Mouse (Mus musculus) kidney, embryonic 16.5 days (tissue): ENCODE data around the gene Lin28b. TPM values are rescaled to one million over a fixed set of nuclear protein-coding genes. Genes with fewer than 3 reads are reported as not detected.

ENCODE experiments used
- ATAC-seq: fragments of 200-750 bp; cut with Nextera tagmentation; 2 replicates; pipeline ENCODE4 v1.8.0; 2017; ENCODE audit warnings: moderate TSS enrichment; ENCODE audit not compliant: low FRiP score, low TSS enrichment
- H3K27ac ChIP-seq: fragments of 300-500 bp; sonication (generic); 2 replicates; pipeline ENCODE4 v1.5.1; 2014; ENCODE audit warnings: low read length
- H3K27me3 ChIP-seq: fragments of 300-500 bp; sonication (generic); 2 replicates; pipeline ENCODE4 v1.6.1; 2014; ENCODE audit warnings: low read length, control low read depth, mixed read lengths; ENCODE audit not compliant: insufficient read depth
- H3K36me3 ChIP-seq: fragments of 300-500 bp; sonication (generic); 2 replicates; pipeline ENCODE4 v1.6.1; 2014; ENCODE audit warnings: low read length, control low read depth, mixed read lengths; ENCODE audit not compliant: insufficient read depth
- H3K4me1 ChIP-seq: fragments of 300-500 bp; sonication (generic); 2 replicates; pipeline ENCODE4 v1.6.1; 2014; ENCODE audit warnings: low read length, control low read depth, mixed read lengths; ENCODE audit not compliant: insufficient read depth
- H3K4me2 ChIP-seq: fragments of 300-500 bp; sonication (generic); replicated peaks from 2 replicates; pipeline ENCODE4 v1.6.1; 2014; ENCODE audit warnings: low read depth, low read length
- H3K4me3 ChIP-seq: fragments of 300-500 bp; sonication (generic); 2 replicates; pipeline ENCODE4 v1.5.1; 2014; ENCODE audit warnings: mild to moderate bottlenecking, low read length
- H3K9ac ChIP-seq: fragments of 300-500 bp; sonication (generic); replicated peaks from 2 replicates; pipeline ENCODE4 v1.6.1; 2014; ENCODE audit warnings: low read length
- H3K9me3 ChIP-seq: fragments of 300-500 bp; sonication (generic); 2 replicates; pipeline ENCODE4 v1.6.1; 2016; ENCODE audit warnings: low read length, control low read depth
- WGBS: fragments of 180-500 bp; shearing (Covaris S2); extraction: QIAGEN DNeasy Blood & Tissue Kit; methylation state at CpG from one replicate; pipeline ENCODE4 v1.1.7; 2014; 5-methylcytosine and 5-hydroxymethylcytosine counted together
- polyA plus RNA-seq: library from polyadenylated mRNA; unstranded; fragments of >200 nt; fragmentation: Nextera tagmentation; extraction: Ambion mirVana; gene quantifications from 2 replicates; pipeline ENCODE4 v1.2.1, GENCODE M21; 2015

The Lin28b gene
- polyA plus RNA-seq, 1 experiment from 2014 or later: 0.75 TPM

- no peaks in the 10 kb centered on the region for H3K27me3 ChIP-seq
- no peak; the same call in 1 of the 2 replicates for ATAC-seq
- no peaks in the 10 kb centered on the region for H3K36me3 ChIP-seq
- H3K4me2 ChIP-seq: no peak overlapping the region
- H3K9me3 ChIP-seq: no peaks in the 10 kb centered on the region
- H3K9ac ChIP-seq: no peak overlapping the region
- WGBS: 44% methylated on average over 1 of the region's 1 CpGs
- no peak overlapping the region for H3K4me3 ChIP-seq
- H3K4me1 ChIP-seq: peaks cover 5% of the 10 kb centered on the region; the same call in 1 of the 2 replicates
- H3K27ac ChIP-seq: no peak overlapping the region
Measured at GRCm38 (mm10) chr10:45422372-45422771, 63.8 kb downstream of the Lin28b start.

DNA sequence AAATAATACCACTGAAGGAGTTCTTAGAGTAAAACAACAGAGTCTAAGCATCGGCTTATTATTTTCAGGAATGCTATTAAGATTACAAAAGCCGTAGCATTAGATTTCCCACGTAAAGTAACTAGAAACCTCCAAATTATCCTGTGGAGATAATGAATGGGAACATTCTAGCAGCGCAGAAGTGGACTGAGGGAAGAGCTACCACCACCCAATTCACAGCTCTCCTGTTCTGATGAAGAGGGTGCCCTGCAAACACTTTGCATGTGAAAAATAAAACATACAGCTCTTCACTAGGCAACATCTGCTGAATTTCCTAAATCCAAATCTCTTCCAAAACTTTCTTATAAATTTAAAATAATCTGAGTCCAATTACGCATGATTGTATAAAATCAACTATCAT lies 74.1 kb downstream of the Lin28b start:
- Histone ChIP-seq H3K9ac (no peak overlapping the region), H3K27me3 (no peaks in the 10 kb centered on the region), H3K9me3 (no peaks in the 10 kb centered on the region), H3K36me3 (no peaks in the 10 kb centered on the region), H3K27ac (no peak overlapping the region), H3K4me2 (no peak overlapping the region), H3K4me3 (no peak overlapping the region), H3K4me1 (no peaks in the 10 kb centered on the region)
- 68% methylated on average over 5 of the region's 5 CpGs for WGBS
- no peak for ATAC-seq

- Histone ChIP-seq H3K9ac (no peak overlapping the region), H3K4me1 (no peaks in the 10 kb centered on the region), H3K4me2 (no peak overlapping the region), H3K9me3 (no peaks in the 10 kb centered on the region), H3K27me3 (no peaks in the 10 kb centered on the region), H3K4me3 (no peak overlapping the region), H3K27ac (no peak overlapping the region), H3K36me3 (no peaks in the 10 kb centered on the region)
- WGBS: 67% methylated on average over 2 of the region's 2 CpGs
- no peak for ATAC-seq
Measured at GRCm38 (mm10) chr10:45411741-45412140, 74.5 kb downstream of the Lin28b start.

DNA sequence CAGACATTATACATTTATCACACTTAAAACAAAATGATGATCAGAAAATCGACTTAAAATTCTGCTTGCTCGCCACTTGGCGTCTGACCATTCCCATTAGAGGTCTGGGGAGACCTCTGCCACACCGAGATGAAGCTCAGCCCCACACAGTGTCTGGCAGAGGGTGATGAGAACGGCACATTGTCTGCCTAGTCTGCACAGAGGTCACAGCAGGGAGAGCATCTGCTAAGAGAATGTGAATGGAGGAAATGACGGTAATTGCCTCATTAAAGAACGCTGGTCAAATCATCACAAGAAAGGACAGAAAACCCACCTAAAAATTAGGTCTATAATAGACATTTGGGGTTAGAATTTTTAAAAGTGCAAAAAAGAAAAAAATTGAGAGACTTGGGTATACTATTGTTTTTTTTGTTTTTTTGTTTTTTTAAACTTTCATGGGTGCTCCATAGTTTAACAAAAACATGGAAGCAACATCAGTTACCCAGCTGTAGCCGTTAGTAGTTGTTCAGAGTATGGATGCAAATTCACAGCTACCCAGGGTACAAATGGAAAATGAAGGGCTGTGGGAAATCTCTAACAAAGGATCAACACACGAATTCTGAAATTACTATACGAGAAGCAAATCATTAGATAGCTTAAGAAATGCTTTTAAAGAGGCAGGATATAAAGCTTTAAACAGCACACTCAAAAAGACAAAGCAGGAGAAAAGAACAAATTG lies 75.4 kb downstream of the Lin28b start:
- 37% methylated on average over 10 of the region's 10 CpGs for WGBS
- H3K27ac ChIP-seq: no peak overlapping the region

GRCm38 (mm10) chr10:45399702-45400243 lies 86.4 kb downstream of the Lin28b start:
- Histone ChIP-seq H3K27ac (no peak overlapping the region), H3K9me3 (no peaks in the 10 kb centered on the region), H3K9ac (no peak overlapping the region), H3K4me2 (no peak overlapping the region), H3K36me3 (no peaks in the 10 kb centered on the region), H3K4me3 (no peak overlapping the region), H3K27me3 (no peaks in the 10 kb centered on the region), H3K4me1 (no peaks in the 10 kb centered on the region)
- no peak for ATAC-seq
- 50% methylated on average over 7 of the region's 7 CpGs for WGBS

More for the DNA sequence above, 75.4 kb downstream of the Lin28b start:
- Histone ChIP-seq H3K27me3 (no peaks in the 10 kb centered on the region), H3K9ac (no peak overlapping the region), H3K4me3 (no peak overlapping the region), H3K9me3 (no peaks in the 10 kb centered on the region), H3K4me2 (no peak overlapping the region), H3K4me1 (no peaks in the 10 kb centered on the region), H3K36me3 (no peaks in the 10 kb centered on the region)
- no peak for ATAC-seq

DNA sequence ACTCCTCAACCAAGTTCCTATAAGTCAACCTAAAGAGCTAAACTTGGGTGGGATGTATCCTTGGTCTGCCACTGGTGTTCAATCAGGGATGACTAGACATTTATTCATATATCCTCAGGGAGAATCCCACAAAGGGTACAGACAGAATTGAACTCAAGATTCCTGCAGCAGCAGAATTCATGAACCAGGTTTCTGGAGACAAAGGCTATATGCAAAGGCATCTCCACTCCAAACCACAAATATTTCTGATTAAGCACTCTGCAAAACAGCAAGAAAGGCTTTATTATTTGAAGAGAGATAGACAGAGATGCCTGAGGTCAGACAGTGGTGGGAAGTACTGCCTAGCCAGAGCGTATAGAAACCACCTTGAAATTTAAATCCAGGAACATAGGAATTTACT lies 88.0 kb downstream of the Lin28b start:
- Histone ChIP-seq H3K27ac (no peak overlapping the region), H3K36me3 (no peaks in the 10 kb centered on the region), H3K9me3 (no peaks in the 10 kb centered on the region), H3K4me1 (no peaks in the 10 kb centered on the region), H3K9ac (no peak overlapping the region), H3K4me3 (no peak overlapping the region), H3K27me3 (no peaks in the 10 kb centered on the region), H3K4me2 (no peak overlapping the region)
- no peak for ATAC-seq
- WGBS: 79% methylated on average over 1 of the region's 1 CpGs

DNA sequence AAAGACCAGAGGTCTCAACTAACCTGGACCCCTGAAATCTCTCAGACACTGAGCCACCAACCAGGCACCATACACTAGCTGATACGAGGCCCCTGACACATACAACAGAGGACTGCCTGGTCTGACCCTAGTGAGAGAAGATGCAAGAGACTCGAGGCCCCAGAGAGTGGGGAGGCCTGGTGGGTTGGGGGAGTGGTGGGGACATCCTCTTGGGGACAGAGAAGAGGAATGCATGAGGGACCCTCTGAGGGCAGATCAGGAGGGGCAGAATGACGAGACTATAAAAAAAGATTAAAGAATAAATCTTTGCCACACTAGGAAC lies 103.6 kb downstream of the Lin28b start:
- Histone ChIP-seq H3K9me3 (no peaks in the 10 kb centered on the region), H3K4me2 (no peak overlapping the region), H3K4me1 (no peaks in the 10 kb centered on the region), H3K36me3 (no peaks in the 10 kb centered on the region), H3K27me3 (no peaks in the 10 kb centered on the region), H3K9ac (no peak overlapping the region), H3K27ac (no peak overlapping the region), H3K4me3 (no peak overlapping the region)
- 47% methylated on average over 3 of the region's 3 CpGs for WGBS
- ATAC-seq: no peak

GRCm38 (mm10) chr10:45381937-45382636 lies 104.1 kb downstream of the Lin28b start:
- no peak overlapping the region for H3K27ac ChIP-seq
- no peak overlapping the region for H3K4me3 ChIP-seq

GRCm38 (mm10) chr10:45378269-45378668 lies 107.9 kb downstream of the Lin28b start:
- Histone ChIP-seq H3K27ac (no peak overlapping the region), H3K4me3 (no peak overlapping the region), H3K4me2 (no peak overlapping the region), H3K27me3 (no peaks in the 10 kb centered on the region), H3K9me3 (no peaks in the 10 kb centered on the region), H3K9ac (no peak overlapping the region), H3K4me1 (no peaks in the 10 kb centered on the region), H3K36me3 (no peaks in the 10 kb centered on the region)
- ATAC-seq: no peak
- WGBS: 88% methylated on average over 3 of the region's 3 CpGs

More at GRCm38 (mm10) chr10:45381937-45382636, 104.1 kb downstream of the Lin28b start:
- no peak for ATAC-seq
- Histone ChIP-seq H3K27me3 (no peaks in the 10 kb centered on the region), H3K4me1 (no peaks in the 10 kb centered on the region), H3K36me3 (no peaks in the 10 kb centered on the region), H3K9me3 (no peaks in the 10 kb centered on the region), H3K9ac (no peak overlapping the region), H3K4me2 (no peak overlapping the region)
